Mouse (Mus musculus): ENCODE data around the gene Ddx47. TPM values are rescaled to one million over a fixed set of nuclear protein-coding genes. Genes with fewer than 3 reads are reported as not detected.

Ddx47 gene
- polyA plus RNA-seq, 1 experiment, result 56.9 TPM

DNA sequence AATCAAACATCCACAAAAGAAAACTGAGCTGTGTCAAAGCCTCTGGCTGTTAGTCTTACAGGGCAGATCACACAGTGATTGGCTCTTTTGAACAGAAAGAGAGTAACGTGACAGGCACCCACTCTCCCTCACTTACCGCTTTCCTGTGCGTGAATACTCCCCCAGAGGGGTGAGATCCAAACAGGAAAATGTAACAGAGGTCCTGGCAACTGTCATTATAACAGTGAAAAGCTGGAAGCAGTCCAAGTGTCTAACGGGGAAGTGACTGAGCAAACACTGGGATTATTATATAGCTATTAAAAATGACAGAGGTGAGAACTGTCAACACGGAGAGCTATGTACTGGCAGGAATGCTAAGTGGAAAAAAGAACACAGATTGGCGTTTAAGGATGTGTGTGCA, 34.8 kb upstream of the Ddx47 start:
- no peak for TF ChIP-seq CTCF (IDR thresholded peaks at IDR 0.05; ENCODE audit: control insufficient read depth, insufficient read depth, low read length)
- TF ChIP-seq POLR2A (IDR thresholded peaks at IDR 0.05; ENCODE audit: borderline replicate concordance, control insufficient read depth, low read depth, low read length), result no peak
- 67% methylated on average over 6 of the region's 6 CpGs for WGBS
- H3K27ac ChIP-seq (ENCODE audit: control insufficient read depth, insufficient read depth, low read depth, low read length, poor library complexity), result no peak overlapping the region
- no peak overlapping the region for H3K4me3 ChIP-seq (replicated peaks; ENCODE audit: control insufficient read depth, low read depth, low read length)
- H3K4me1 ChIP-seq (ENCODE audit: control insufficient read depth, insufficient read depth, low read length), result no peaks in the 10 kb centered on the region

DNA sequence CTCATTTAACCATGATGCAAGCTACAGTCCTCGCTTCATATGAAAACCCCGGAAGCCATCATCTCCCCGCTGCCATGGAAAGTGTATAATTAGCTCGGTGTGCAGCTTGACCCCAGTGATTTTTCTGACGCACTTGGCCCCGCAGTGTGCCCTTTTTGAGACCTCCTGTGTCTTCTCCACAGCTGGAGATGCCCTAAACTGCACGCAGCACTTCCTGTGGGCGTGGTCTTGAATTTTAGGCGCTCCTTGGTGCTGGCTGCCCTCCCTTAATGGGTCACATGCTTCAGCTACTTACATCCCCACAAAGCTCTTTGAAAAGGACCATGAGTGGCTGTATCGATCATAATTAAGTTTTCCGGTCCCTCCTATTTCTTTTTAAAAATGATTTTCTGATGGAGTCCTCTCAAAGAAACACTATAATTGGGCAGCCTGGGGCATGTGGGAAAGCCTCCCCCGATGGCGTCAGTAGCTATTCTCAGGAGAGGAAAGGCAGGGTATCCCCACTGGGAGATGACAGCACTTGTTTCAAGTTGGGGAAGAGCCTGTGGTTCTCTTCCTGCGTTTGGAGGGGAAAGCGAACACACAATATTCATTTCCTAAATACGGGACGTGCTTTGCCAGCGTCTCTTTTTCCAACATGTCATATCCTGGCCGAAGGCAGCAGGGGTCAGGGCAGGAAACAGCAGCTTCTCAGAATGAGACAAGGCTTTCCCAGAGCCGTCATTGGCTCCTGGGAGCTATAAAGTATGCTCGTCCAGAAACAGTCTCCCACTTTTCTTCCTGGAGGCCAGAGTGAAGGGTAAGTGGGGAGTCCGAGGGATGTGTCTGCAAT, 30.0 kb upstream of the Ddx47 start, which contains the start of gene Apold1:
Gene Apold1 (plus strand): TSS at position 488 of the 832 bp plus-strand sequence.
- H3K4me1 ChIP-seq (ENCODE audit: control insufficient read depth, insufficient read depth, low read length), result no peaks in the 10 kb centered on the region
- 39% methylated on average over 22 of the region's 22 CpGs for WGBS
- H3K27ac ChIP-seq (ENCODE audit: control insufficient read depth, insufficient read depth, low read depth, low read length, poor library complexity), result no peak within 1 kb of the TSS
- H3K4me3 ChIP-seq (replicated peaks; ENCODE audit: control insufficient read depth, low read depth, low read length), result no peak within 1 kb of the TSS
- no peak for TF ChIP-seq POLR2A (IDR thresholded peaks at IDR 0.05; ENCODE audit: borderline replicate concordance, control insufficient read depth, low read depth, low read length)

DNA sequence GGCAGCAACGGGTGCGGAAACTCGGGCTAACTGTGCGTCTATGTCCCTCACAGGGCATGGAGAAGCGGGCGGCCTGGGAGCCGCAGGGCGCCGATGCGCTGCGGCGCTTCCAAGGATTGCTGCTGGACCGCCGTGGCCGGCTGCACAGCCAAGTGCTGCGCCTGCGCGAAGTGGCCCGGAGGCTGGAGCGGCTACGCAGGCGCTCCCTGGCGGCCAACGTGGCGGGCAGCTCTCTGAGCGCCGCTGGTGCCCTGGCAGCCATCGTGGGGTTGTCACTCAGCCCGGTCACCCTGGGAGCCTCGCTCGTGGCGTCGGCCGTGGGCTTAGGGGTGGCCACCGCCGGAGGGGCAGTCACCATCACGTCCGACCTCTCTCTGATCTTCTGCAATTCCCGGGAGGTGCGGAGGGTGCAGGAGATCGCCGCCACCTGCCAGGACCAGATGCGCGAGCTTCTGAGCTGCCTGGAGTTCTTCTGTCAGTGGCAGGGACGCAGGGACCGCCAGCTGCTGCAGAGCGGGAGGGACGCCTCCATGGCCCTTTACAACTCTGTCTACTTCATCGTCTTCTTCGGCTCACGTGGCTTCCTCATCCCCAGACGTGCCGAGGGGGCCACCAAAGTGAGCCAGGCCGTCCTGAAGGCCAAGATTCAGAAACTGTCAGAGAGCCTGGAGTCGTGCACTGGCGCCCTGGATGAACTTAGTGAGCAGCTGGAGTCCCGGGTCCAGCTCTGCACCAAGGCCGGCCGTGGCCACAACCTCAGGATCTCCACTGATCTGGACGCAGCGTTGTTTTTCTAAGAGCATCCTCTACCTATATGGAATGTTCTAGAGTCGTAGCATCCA, 27.7 kb upstream of the Ddx47 start:
- peak overlapping the region; percentile 81 for H3K27ac ChIP-seq (ENCODE audit: control insufficient read depth, insufficient read depth, low read depth, low read length, poor library complexity)
- WGBS, result 4% methylated on average over 62 of the region's 62 CpGs
- TF ChIP-seq CTCF (IDR thresholded peaks at IDR 0.05; ENCODE audit: control insufficient read depth, insufficient read depth, low read length), result peak; percentile 65
- TF ChIP-seq POLR2A (IDR thresholded peaks at IDR 0.05; ENCODE audit: borderline replicate concordance, control insufficient read depth, low read depth, low read length), result peak; percentile 67; the same call in 1 of the 2 replicates
- peak overlapping the region; percentile 78 for H3K4me3 ChIP-seq (replicated peaks; ENCODE audit: control insufficient read depth, low read depth, low read length)
- H3K4me1 ChIP-seq (ENCODE audit: control insufficient read depth, insufficient read depth, low read length), result no peaks in the 10 kb centered on the region

DNA sequence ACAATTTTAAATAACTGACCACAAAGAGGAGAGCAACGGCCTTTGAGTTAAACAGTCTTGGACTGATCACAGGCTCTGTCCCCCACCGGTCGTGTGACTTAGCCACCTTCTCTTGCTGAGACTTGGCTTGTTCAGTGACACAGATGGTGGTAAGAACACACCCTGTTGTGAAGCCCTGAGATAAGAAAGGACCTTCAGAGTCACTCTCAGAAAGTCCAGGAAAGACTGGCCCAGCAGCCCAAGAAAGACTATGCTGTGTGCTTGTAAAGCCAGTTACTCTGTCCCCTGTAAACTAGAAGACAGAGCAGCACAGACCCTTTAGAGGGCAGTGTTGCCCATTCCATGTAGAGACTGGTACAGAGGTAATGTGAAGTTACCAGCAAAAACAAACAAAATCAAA, 26.7 kb upstream of the Ddx47 start:
- H3K4me1 ChIP-seq (ENCODE audit: control insufficient read depth, insufficient read depth, low read length), result no peaks in the 10 kb centered on the region
- 0 out of 2 replicates have a peak, but pooled peaks have one; percentile 31 for TF ChIP-seq POLR2A (IDR thresholded peaks at IDR 0.05; ENCODE audit: borderline replicate concordance, control insufficient read depth, low read depth, low read length)
- no peak for TF ChIP-seq CTCF (IDR thresholded peaks at IDR 0.05; ENCODE audit: control insufficient read depth, insufficient read depth, low read length)

DNA sequence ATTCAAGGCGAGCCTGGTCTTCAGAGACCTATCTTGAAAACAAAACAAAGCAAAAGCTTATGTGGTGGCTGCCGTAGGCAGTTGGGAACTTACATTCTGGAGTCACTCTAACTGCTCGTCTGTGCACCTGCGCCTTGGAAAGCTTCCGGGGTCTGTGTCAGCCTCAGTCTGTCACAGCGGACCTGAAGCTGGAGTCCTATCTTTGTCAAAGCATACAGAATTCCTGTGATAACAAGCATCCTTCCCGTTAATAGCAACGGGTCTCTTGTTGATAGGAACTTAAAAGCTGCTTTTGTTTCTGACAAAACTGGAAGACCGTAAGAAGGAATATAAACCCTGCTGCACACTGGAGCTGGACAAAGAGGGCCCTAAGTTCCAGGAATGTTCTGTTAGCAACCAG, 23.0 kb upstream of the Ddx47 start:
- H3K4me3 ChIP-seq (replicated peaks; ENCODE audit: control insufficient read depth, low read depth, low read length), result no peak overlapping the region
- H3K4me1 ChIP-seq (ENCODE audit: control insufficient read depth, insufficient read depth, low read length), result no peaks in the 10 kb centered on the region
- no peak overlapping the region for H3K27ac ChIP-seq (ENCODE audit: control insufficient read depth, insufficient read depth, low read depth, low read length, poor library complexity)
- WGBS, result 85% methylated on average over 9 of the region's 9 CpGs
- TF ChIP-seq POLR2A (IDR thresholded peaks at IDR 0.05; ENCODE audit: borderline replicate concordance, control insufficient read depth, low read depth, low read length) (no peak), CTCF (IDR thresholded peaks at IDR 0.05; ENCODE audit: control insufficient read depth, insufficient read depth, low read length) (no peak)

More for the DNA sequence above, 26.7 kb upstream of the Ddx47 start:
- Histone ChIP-seq H3K4me3 (replicated peaks; ENCODE audit: control insufficient read depth, low read depth, low read length) (peak overlapping the region; percentile 35), H3K27ac (ENCODE audit: control insufficient read depth, insufficient read depth, low read depth, low read length, poor library complexity) (peak overlapping the region; percentile 81)
- WGBS, result 47% methylated on average over 3 of the region's 3 CpGs

DNA sequence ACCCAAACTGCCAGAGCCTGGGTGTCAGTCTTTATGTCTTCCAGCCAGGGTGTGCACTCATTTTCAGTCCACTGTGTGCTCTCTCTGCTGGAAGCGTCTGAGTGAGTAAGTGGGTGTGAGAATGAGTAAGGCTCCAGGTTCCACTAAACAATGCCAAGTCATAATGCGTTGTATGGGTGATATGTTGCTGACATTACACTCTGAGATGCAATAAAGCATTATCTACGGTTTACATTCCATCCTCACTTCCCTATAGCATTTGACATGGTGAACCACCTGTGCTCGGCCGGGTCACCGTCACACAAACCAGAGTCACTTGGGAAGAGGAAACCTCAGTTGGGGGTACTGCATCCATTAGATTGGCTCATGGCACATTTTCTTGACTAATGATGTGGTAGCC, 20.7 kb upstream of the Ddx47 start:
- Histone ChIP-seq H3K4me3 (replicated peaks; ENCODE audit: control insufficient read depth, low read depth, low read length) (no peak overlapping the region), H3K4me1 (ENCODE audit: control insufficient read depth, insufficient read depth, low read length) (no peaks in the 10 kb centered on the region), H3K27ac (ENCODE audit: control insufficient read depth, insufficient read depth, low read depth, low read length, poor library complexity) (no peak overlapping the region)
- no peak for TF ChIP-seq CTCF (IDR thresholded peaks at IDR 0.05; ENCODE audit: control insufficient read depth, insufficient read depth, low read length)
- TF ChIP-seq POLR2A (IDR thresholded peaks at IDR 0.05; ENCODE audit: borderline replicate concordance, control insufficient read depth, low read depth, low read length), result no peak
- WGBS, result 79% methylated on average over 6 of the region's 6 CpGs

DNA sequence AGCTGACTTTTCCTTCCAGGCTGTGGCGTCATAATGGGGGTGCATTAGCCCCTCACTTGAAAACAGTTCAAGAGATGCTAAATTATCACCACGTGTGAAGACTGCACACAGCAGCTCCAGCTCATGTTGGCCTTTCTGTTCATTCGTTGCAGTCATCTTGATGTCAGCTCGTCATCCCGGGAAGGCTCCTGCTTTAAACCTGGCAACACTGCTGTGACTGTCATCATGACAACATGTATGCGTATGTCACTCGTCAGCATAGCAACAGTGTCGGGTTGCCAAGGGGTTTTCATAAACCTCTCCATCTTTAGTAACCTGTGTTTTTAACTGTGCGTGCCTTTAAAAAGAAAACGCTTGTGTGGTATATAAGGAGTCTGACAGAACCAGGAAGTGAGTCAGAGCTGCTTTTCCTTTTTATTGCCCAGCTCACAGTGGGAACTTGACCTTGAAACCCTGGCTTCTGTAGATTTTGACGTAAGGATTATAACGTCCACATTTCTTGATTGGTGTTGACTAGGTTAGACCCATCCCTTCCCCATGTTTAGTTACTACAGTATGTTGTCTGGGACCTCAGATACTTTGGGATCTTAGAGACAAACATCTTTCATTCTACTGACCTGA, 17.3 kb upstream of the Ddx47 start:
- TF ChIP-seq CTCF (IDR thresholded peaks at IDR 0.05; ENCODE audit: control insufficient read depth, insufficient read depth, low read length), result no peak
- no peak for TF ChIP-seq POLR2A (IDR thresholded peaks at IDR 0.05; ENCODE audit: borderline replicate concordance, control insufficient read depth, low read depth, low read length)
- H3K4me3 ChIP-seq (replicated peaks; ENCODE audit: control insufficient read depth, low read depth, low read length), result no peak overlapping the region
- WGBS, result 38% methylated on average over 12 of the region's 12 CpGs
- H3K4me1 ChIP-seq (ENCODE audit: control insufficient read depth, insufficient read depth, low read length), result no peaks in the 10 kb centered on the region
- no peak overlapping the region for H3K27ac ChIP-seq (ENCODE audit: control insufficient read depth, insufficient read depth, low read depth, low read length, poor library complexity)

DNA sequence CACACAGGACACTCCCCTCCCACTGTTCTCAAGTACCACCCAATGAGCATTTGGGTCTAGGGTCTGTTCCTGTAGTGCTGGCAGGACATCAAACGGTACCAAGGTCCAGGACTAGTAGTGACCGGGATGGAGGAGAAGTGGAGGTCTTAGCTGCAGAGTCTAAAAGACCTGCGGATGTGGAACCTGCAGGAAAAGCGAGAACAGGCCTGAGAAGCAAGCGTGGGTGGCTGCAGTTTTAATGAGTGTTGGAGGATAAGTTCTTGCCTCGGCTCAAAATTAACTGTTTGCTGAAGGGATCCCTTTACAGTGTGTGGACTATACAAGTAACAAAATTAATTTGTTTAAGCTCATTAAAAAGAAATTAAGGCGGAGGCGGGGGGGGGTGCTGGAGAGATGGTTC, 16.4 kb upstream of the Ddx47 start:
- WGBS, result 91% methylated on average over 8 of the region's 8 CpGs
- H3K27ac ChIP-seq (ENCODE audit: control insufficient read depth, insufficient read depth, low read depth, low read length, poor library complexity), result no peak overlapping the region
- TF ChIP-seq CTCF (IDR thresholded peaks at IDR 0.05; ENCODE audit: control insufficient read depth, insufficient read depth, low read length), result no peak
- no peak for TF ChIP-seq POLR2A (IDR thresholded peaks at IDR 0.05; ENCODE audit: borderline replicate concordance, control insufficient read depth, low read depth, low read length)
- no peak overlapping the region for H3K4me3 ChIP-seq (replicated peaks; ENCODE audit: control insufficient read depth, low read depth, low read length)
- H3K4me1 ChIP-seq (ENCODE audit: control insufficient read depth, insufficient read depth, low read length), result no peaks in the 10 kb centered on the region

Data from bone marrow, adult 2 months (tissue).